Mouse (Mus musculus): ENCODE results near the gene Hdac4. TPM values are rescaled to one million over a fixed set of nuclear protein-coding genes. Genes with fewer than 3 reads are reported as not detected.

The Hdac4 gene
- polyA plus RNA-seq, 1 experiment, result 15.7 TPM

DNA sequence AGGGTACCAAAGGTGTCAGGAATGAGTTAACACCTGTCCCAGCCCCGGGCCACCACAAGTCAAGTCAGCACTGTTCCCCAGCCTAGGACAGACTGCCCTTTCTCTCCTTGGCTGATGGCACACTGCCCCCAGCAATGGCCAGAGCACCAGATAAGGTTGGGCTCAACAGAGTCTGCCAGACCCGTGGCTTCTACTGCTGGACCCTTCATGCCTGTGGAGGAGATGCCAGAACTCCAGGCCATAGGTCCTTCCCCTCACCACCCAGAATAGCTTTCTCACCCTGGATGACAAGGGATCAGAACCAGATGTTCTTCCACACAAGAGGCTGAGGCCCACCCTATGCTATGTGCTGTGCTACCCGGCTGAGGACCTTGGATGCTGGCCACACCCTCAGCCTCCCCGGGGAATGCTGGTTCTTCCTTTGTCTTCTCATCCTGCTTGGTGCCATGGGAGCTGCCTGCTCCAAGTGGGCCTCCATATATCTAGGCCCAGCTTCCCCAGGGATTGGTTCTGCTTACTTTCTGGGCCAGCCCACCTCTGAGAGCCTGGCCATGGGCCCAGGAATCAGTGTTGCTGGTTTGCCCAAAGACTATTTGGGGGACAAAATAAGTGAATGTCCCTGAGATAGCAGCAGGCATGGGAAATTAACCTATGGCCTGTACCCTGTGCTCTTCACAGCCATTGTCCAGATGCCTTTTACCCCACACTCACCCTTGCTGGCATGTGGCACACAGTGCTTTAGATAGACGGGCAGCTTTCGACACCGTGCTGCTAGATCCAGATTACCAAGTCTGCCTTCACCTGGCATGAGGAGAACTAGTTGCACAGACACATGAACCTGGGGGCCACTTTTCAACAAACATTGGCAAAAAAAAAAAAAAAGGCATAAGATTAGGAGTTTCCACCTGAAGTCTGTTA is 273.0 kb downstream of the Hdac4 start:
- no peak for DNase-seq (ENCODE audit: low read depth)

DNA sequence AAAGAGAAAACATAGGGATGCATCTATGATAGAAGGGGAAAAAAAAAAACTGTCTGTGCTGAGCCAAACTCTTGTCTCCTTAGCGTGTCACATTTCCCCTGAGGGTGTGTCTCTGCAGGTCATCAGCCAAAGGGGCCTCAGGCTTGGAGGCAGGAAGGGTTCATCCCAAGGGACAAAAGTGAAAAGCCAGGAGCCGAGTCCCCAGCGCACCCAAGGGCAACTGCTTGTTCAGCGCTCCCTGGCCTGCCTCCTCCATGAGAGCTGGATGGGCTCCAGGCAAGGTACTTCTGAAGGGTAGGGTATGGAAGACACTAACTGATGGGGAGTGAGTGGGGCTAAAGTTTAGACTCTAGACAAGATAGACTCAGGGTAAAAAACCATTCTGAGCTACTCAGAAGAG is 273.8 kb downstream of the Hdac4 start:
- DNase-seq (ENCODE audit: low read depth), result no peak

DNA sequence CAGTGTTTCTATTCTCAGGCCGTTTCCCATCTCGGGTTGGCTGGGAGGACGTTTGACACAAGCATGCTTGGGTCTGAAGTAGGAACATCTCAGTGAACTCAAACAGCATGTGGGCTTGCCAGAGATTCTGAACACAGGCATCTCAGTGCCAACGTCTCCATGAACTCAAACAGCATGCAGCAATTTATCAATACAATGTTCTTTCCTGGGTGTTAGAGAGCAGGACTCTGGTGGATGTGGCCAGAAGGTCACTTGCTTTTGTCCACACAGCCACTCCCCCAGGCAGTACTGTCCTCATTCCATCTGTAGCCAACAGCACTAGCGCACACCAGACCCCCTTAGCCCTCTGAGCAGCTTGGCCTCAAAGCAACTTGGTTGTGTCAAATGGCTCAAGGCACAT is 274.2 kb downstream of the Hdac4 start:
- no peak for DNase-seq (ENCODE audit: low read depth)

DNA sequence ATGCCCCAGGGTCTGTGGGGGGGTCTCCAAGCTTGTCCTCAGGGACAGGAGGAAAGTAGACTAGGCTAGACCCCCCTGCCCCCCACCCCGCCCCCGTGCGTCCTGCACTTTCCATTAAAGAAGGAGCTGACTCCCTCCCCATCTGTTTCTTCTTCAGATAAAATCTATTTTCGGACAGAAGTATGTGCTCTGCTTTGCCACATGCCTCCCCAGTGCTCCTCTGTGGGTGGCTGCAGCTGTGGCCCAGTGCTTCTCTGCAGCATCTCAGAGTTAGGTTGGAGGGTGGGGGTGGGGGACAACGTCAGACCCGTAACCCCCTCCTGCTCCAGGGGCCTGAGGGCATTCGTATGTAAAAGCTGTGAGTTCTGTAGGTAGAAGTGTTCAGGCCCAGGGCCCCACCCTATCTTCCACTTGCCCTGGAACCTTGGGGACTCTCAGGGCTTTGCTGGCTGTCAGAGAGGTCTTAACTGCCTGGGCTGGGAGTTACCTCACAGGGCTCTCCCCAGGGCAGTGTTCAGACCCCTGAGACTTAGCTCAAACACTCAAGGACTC is 275.4 kb downstream of the Hdac4 start:
- DNase-seq (ENCODE audit: low read depth), result no peak

DNA sequence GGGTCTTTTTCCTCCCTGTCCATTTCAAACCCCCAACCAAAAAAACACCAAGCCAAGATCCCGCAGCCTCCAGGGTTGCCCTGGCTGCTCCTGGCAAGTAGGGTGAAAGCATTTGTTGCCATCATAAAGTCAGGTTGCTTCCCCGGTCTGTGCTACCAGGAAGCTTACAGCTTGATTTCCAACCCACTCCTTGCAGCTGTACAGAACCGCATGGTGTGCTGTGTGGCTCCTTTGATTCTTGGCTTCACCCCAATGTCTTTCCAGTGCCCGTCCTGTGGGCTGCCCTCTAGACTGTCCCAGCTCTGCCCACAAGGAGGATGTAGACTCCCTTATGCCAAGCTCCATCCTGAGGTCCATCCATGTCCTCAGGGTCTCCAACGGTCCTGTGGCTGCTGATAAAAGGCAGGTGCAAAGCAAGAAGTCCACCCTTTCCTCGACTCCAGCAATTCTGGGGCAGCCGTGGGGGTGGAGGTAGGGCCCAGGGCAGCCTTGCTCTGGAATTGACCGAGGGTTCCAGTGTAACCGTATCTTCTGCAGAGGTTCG is 277.2 kb downstream of the Hdac4 start:
- no peak for DNase-seq (ENCODE audit: low read depth)

DNA sequence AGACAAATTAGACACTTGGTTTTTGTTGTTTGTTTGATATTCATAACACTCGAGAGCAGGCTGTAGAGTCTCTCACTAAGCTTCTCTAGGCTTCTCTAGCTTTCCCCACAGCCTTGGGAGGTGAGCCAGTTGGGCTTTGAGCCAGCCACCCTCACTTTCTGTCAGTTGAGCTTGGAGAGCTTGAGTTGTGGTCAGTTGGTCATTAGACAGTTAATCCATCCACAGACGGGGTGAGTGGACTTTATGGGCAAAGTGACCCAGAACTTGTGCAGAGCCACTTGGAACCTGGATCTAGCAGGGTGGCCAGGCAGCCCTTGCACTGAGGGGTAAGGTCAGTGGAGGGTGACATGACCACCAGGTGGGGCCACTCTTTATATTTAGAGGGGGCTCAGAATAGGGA is 277.9 kb downstream of the Hdac4 start:
- DNase-seq (ENCODE audit: low read depth), result no peak

DNA sequence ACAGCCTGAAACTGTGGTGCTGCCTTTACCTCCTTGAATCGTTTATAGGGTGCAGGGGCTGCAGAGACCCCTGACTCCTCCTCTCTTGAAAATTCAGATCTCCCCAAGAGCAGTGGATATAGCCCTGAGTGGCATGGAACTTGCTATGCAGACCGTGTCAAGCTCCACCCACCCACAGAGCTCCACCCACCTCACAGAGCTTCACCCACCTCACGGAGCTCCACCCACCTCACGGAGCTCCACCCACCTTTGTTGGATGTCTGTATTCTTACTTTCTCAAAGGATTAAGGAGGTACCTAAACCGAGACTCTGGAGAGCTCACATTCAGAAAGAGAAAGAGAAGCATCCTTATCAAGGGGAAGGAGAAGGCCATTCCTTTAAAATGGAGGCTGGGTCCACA is 279.5 kb downstream of the Hdac4 start:
- DNase-seq (ENCODE audit: low read depth), result no peak

DNA sequence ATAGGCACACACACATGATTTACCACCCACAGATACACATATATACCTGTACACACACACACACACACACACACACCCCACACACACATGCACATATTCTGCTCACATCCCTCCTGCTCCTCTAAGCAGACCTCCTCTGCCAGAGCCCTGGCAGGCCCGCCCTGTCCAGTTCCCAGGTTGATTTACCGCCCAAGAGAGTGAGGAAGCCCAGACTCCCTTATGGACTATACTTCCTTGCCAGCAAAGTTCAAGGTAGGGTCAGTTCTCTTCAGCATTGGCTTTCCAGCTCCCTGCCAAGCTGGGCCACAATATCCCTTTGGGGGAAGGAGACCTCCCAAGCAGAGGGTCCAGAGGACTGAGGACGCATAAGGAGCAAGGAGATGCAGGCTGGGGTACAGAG is 280.9 kb downstream of the Hdac4 start:
- DNase-seq (ENCODE audit: low read depth), result no peak

DNA sequence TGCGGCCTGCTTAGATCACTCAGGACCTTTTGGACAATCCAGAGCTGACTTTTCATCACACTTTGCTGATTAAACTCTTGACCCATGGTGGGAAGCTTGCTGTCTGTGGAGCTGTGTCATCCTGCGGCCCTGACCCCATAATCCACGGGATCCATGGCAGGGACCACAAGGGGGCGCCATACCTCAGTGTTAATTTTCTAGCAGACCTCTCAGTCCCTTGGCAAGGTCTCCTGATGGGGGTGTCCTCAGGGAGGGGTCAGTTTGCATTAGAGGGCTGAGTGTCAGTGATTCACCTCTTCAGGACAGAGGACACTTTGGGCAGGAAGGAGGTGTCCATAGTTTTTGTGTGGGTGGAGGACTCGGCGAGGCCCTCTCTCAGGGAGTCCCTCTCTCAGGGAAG is 281.6 kb downstream of the Hdac4 start:
- no peak for DNase-seq (ENCODE audit: low read depth)

DNA sequence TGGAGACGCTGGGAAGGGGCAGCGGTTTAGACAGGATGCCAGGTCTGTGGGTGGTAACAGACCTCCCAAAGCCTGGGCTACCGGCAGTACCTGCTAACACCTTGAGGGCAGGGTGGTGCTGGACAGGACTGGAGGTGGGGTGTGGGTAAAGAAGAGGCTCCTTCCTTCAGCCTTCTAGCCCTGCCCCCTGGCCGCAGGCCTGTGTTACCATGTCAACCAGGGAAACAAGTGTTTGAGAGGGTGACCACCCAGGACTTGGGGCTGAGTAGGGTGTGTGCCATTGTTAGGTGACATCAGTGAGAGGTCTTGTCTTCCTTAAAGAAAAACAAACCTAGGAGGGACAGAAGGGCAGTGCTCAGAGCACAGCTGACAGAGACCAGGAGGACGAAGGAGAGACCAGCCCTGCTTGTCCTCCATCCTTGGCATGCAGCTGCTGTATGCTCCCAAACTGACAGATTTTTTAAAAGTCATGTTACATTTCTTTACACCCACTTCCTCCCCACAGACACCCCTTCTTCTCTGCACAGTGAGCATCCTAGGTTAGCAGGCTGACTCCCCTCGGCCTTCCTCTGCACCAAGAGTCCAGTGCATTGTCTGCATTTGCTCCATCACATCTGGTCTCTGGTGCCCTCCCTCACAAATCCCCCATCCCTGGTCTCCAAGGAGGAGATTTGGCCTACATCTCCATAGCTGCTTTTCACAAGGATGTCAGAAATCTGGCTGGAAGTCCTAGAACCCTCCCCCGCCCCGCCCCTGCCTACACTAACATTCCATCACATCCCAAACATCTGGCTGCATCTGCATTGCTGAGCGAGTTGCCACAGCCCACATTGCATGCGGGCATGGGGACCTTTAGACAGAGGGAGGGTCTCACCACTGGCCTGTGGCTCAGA is 283.0 kb downstream of the Hdac4 start:
- DNase-seq (ENCODE audit: low read depth), result no peak

DNA sequence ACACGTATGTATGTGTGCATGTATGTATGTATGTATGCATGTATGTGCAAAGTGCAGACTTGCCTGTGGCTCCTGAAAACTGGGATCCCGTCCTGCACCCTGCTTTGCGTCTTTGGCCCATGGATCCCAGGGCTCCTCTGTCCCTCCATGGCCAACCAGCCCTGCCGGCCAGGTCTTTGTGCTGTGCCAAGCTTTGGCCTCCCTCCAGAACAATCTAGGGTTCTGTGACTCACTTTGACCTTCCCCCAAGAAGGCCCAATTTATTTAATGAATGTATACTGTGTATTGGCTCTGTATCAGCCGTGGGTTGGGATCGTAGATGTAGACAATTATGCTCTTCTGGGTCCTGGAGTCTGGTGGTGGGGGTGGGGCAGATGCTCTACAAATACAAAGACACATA is 290.2 kb downstream of the Hdac4 start:
- no peak for DNase-seq (ENCODE audit: low read depth)

DNA sequence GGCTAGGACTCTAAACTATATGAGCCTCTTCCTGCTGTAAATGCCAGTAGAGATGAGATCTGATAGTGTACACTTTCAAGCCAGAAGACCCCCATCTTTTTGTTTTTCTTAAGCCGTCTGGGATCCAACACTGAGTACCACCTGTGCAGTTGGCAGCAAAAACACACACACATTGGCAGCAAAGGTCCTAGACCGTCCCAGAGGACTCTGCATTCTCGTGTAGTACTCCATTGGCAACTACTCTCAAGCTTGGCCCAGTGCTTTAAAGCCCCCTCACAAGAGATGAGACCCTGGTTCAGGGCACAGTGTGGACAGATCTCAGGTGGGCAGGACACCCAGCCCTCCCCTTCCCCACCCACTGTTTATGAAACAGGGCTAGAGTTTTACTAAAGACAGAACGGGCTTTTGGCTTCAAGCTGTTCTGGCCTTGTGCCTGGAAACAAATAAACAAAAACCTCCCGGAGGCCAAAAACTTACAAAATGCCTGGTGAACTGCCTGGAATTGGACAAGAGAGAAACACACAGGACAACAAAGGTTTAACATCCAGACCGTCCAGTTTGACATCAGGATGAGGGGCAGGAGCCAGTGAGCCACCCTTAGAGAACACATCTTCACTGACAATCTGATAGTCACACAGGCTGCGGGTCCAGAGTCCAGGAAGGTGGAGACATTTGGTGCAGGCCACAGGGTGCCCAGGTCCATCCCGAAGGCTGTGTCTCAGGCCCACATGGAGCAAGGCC is 292.1 kb downstream of the Hdac4 start:
- no peak for DNase-seq (ENCODE audit: low read depth)

DNA sequence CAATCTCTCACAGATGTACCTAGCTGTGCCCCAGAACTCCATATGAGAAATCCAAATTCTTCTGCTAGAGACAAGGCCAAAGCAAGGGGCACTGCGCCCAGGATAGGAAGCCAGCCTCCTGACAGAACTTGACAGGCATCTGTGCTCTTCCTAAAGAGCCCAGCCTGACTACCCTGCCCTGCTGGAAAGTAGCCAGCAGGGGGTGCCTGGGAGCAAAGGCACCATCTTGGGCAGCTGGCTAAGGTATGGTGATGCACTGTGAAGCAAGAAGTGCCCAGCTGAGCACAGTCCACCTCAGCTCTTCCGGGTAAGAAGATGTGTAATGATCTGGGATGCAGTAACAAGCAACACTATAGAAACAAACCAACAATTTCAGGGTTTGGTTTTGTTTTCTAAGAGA is 298.4 kb downstream of the Hdac4 start:
- no peak for DNase-seq (ENCODE audit: low read depth)

DNA sequence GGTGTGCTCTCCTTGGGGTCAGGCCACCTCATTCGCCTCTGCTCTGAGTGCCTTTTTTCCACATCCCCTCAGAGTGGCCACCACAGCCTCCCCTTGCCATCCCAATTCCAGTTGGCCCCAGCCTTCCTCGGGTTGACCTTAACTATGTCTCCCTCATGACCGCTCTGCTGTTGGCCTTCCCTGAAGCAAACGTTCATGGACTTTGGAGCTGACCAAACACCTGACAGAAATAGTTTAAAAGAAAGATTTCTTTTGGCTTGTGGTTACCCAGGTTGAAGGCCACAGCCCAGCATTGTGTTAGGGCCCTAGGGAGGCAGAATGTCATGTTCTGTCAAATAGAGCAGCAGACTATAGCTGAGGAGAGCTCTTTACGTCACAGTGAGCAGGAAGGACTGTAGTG is 301.2 kb downstream of the Hdac4 start:
- no peak for DNase-seq (ENCODE audit: low read depth)

DNA sequence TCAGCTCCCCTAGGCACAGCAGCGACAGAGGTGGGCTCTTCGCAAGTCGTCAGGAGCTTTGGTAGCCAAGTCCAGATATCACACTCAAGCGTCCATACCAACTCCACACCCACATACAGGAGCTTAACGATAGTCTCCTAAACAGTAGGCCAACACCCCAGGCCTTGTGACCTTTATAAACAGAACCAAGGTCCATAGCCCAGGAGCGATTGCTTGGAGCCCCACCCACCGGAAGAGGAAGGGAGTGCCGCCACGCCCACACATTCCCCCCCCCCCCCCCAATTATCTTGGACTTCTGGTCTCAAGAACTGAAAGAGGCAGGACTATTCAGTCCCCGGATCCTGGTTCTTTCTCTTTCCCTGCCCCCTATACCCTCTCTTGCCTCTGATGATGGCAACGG is 301.9 kb downstream of the Hdac4 start:
- no peak for DNase-seq (ENCODE audit: low read depth)

DNA sequence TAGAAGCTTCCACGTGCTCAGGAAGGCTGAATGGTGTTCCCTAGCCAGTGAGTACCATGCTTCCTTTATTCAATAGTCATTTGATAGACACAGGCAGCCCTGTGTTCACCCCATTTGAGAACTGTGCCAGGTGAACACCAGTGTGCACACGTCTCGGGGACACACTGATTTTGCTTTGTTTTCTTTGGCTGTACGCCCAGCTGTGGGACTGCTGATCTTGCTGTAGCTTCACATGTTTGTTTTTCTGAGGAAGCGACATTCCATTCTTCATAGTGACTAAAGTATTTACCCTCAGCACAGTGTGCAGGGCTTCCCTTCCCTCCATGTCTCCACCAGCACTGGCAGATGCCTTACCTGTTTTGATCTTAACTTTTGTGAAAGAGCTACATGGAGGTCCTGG is 312.4 kb downstream of the Hdac4 start:
- no peak for DNase-seq (ENCODE audit: low read depth)

DNA sequence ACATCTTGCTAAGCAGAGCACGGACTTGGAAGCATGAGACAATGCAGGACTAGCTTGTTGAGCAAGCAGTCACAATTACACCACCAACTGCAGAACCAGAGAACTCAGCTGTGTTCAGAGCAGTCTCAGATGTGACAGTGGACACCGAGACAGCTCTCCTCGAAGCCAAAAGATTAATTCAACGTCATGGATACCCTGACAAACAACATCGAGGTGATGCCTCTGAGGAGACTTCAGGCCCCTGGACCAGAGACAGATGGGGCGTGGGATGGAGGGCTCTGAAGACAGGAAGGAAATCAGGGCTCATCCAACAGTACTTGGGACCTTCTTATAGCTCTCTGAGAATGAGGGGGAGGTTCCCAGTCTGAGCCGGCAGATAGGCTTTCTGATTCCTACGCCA is 314.6 kb downstream of the Hdac4 start:
- no peak for DNase-seq (ENCODE audit: low read depth)

DNA sequence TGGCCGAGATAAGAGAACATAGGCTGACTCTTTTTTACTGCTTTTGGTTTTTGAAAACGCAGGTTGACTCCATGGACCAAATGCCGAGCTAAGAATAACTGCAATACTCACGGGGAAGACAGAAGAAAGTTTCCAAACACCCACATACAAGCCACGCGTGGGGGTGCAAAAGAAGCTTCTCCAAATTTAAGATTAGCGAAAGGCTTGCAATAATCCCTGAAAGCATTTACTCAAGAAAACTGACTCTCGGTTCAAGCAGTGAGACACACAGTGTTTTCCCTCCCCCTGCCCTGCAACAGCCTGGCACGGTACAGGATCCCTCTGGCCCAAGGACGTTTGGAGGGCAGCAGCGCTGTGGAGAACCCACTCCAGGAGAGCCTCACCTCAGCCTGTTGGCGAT is 315.3 kb downstream of the Hdac4 start:
- no peak for DNase-seq (ENCODE audit: low read depth)
